Mouse (Mus musculus): ENCODE data around the gene Fbln2. TPM values are rescaled to one million over a fixed set of nuclear protein-coding genes. Genes with fewer than 3 reads are reported as not detected.

The Fbln2 gene
- total RNA-seq, 2 experiments from 2014 or later = 115 to 127 TPM

DNA sequence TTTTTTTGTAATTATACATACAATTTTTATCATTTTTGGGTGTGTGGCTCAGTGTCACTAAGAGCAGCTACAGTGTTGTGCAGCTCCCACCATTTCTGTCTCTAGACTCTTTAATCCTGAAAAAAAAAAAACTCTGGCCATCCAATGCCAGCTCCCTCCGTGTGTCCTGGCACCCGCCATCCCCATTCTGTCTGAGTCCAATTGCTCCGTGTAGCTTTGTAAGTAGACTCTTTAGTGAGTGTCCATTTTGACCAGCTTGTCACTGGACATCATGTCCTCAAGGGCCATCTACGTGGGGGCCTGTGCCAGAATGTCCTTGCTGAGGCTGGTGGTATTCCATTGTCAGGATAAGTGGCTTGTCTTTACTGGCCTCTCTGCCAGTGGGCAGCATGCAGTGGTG lies 13.1 kb downstream of the Fbln2 start:
- DNase-seq (ENCODE audit: low spot score in 2 of 2) = no peak

GRCm38 (mm10) chr6:91226058-91226457 lies 13.8 kb downstream of the Fbln2 start:
- no peak for DNase-seq (ENCODE audit: low spot score in 2 of 2)

DNA sequence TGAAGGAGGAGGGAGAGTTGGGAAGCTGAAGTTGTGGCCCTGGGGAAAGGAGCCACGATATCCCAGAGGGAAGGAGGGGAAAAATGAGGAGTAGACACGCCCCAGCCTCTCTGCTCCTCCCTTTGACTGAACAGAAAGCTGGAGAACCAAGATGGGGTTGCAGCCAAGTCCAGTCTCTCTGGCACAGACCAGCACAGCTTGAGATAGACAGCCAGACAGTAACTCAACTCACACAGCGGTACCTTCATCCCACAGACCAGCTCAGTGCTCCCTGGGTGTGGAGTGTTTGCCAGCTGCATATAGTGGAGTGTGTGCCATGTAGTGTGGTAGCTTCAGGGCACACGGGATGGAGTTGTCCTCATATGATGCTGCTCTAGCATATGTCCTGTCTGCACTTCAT lies 16.7 kb downstream of the Fbln2 start:
- no peak for DNase-seq (ENCODE audit: low spot score in 2 of 2)

DNA sequence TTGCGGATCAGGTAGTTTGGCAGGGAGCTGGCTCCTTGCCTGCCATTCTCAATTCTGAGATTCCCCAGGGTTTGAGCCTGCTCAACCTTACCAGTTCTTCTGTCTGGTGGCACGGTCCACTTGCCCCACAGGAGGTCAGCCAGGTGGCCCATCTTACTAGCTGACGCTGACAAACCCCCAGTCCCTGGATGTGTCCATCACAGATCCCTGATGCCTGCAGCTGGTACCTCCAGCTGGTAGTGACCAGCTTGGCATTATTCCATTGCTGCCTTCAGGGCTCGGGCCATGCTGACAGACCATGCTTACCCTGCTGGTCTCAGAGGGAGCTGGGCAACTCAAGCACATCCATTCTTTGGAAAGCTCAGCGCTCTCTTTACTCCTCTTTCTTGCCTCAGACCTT lies 18.7 kb downstream of the Fbln2 start:
- no peak for DNase-seq (ENCODE audit: low spot score in 2 of 2)

- DNase-seq (ENCODE audit: low spot score in 2 of 2) = no peak
Observed at GRCm38 (mm10) chr6:91231523-91231922, 19.3 kb downstream of the Fbln2 start.

DNA sequence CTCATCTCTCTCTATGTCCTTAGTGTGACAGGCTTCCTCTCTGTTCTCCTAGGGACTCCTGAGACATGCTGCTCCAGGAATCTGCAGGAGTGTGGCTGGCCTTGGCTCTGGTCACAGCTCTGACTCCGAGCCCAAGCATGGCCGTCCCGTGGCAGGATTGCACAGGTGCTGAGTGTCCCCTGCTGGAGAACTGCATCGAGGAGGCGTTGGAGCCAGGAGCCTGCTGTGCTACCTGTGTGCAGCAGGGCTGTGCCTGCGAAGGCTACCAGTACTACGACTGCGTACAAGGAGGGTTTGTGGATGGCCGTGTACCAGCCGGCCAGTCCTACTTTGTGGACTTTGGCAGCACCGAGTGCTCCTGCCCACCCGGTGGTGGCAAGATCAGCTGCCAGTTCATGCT lies 20.8 kb downstream of the Fbln2 start:
- DNase-seq (ENCODE audit: low spot score in 2 of 2) = no peak

DNA sequence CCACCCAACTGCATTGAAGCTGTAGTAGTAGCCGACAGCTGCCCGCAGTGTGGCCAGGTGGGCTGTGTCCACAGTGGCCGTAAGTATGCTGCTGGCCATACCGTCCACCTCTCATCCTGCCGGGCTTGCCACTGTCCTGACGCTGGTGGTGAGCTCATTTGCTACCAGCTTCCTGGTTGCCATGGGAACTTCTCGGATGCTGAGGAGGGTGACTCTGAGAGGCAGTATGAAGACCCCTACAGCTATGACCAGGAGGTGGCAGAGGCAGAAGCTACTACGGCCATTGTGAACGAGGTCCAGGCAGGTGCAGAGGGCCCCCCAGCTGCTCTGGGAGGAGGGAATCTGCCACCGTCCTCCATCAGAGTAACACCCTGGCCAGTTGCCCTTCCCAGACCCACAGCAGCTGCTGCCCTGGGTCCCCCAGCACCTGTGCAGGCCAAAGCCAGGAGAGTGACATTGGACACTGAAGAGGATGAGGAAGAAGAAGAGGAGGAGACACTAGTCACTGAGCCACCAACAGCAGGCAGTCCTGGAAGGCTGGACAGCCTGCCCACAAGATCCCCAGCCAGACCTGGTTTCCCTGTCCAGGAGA lies 21.3 kb downstream of the Fbln2 start:
- no peak for DNase-seq (ENCODE audit: low spot score in 2 of 2)

DNA sequence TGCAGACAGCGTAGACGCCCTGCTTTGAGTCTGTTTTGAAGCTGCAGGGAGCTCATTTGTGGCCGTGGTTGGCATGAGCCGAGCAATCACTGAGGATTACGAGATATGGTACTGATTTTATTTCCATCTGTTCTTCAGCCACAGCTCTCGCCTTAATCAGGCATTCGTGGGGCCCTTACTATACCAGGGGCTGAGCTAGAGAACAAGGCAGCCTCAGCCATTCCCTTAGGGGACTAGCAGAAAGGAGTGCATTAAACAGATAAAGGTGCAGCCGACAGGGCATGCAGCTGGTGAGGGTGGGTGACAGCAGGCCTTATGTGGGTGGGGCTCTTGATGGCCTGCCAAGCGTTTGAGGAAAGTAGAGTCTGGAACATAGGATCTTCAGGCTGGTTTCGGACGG lies 23.8 kb downstream of the Fbln2 start:
- no peak for DNase-seq (ENCODE audit: low spot score in 2 of 2)

GRCm38 (mm10) chr6:91236429-91236828 lies 24.2 kb downstream of the Fbln2 start:
- DNase-seq (ENCODE audit: low spot score in 2 of 2) = no peak

GRCm38 (mm10) chr6:91237273-91237672 lies 25.0 kb downstream of the Fbln2 start:
- no peak for DNase-seq (ENCODE audit: low spot score in 2 of 2)

DNA sequence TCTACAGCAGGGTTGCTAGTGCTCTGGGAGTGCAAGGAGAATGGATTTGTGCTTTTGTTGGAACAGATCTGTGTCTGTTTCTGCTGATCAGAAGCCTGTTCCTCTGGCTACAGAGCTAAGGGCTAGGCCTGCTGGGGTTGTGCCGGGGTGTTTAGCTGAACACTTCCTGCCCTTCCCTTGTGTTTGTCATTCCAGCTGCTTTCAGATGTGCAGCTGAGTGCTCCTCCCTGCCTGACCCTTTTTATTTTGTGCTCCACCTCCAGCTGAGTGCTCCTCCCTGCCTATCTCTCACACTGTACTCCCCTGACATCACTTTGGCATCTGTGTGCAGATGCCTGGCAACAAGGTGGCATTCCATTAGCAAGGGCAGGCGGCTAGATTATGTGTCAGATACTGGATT lies 28.3 kb downstream of the Fbln2 start:
- no peak for DNase-seq (ENCODE audit: low spot score in 2 of 2)

DNA sequence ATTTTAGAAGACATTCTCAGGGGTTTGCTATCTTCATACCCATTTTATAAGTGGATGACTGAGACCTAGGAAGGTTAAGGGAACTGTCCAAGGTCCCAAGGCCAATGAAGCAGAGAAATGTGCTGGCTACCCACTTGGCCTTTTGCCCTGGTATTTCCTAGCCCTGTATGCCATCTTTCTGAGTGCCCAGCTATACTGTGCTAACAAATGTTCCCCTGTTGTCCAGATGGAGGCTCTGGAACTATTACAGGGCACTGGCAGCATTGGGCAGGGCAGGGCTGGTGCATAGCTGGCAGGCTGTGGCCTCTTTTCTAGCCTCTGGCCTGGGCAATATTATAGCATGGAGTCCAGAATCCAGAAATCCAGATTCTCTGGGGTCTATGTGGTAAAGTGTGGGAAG lies 28.7 kb downstream of the Fbln2 start:
- no peak for DNase-seq (ENCODE audit: low spot score in 2 of 2)

DNA sequence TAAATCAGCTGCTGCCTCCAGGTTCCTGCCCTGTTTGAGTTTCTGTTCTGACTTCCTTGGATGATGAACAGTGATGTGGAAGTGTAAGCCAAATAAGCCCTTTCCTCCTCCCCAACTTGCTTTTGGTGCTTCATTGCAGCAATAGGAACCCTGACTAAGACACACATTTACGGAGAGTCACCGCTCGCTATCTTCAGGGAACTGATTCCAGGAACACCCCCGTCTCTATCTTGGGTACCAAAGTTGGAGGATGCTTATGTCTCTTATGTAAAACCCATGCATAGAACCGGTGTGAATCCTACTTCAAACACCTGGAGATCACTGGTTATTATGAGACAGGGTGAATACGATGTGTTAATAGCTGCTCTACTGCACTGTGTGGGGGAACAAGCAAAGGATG lies 31.1 kb downstream of the Fbln2 start:
- DNase-seq (ENCODE audit: low spot score in 2 of 2) = no peak

DNA sequence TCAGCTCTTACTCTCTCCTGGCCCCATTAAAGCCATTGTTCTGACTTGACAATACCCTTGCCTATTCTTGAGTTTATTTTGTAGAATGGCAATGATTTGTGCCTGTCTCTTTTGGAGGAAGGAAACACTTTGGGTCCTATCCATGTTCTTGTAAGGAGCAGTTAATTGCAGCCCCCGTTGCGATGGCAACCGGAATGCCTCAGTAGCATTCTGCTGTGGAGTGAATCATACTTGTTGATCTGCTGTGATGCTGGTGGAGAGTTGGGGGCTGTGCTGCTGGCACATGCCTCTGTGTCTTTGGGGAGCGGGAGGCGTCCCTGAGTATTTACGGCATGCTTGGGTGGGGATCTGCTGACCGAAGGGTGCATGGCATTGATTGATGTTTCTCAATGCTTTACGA lies 32.1 kb downstream of the Fbln2 start:
- DNase-seq (ENCODE audit: low spot score in 2 of 2) = no peak

DNA sequence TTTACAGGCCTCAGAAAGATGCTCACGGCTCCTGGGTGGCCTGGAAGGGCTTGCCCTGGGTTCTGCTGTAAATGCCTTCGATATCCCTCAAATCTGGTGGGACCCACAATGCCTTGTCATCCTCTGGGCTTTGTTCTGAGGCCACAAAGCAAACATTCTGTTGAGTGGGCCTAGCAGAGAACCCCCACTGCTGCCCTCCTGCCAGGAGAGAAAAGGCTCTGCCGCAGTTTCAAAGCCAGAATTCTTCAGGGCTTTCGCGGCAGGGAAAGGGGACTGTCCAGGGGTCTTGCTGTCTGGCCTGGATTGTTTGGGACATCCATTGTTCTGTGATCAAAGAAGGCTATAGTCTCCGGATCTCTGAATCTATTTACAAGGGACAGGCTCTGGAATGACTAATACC lies 33.1 kb downstream of the Fbln2 start:
- DNase-seq (ENCODE audit: low spot score in 2 of 2) = no peak

- DNase-seq (ENCODE audit: low spot score in 2 of 2) = no peak
Observed at GRCm38 (mm10) chr6:91247343-91247742, 35.1 kb downstream of the Fbln2 start.

DNA sequence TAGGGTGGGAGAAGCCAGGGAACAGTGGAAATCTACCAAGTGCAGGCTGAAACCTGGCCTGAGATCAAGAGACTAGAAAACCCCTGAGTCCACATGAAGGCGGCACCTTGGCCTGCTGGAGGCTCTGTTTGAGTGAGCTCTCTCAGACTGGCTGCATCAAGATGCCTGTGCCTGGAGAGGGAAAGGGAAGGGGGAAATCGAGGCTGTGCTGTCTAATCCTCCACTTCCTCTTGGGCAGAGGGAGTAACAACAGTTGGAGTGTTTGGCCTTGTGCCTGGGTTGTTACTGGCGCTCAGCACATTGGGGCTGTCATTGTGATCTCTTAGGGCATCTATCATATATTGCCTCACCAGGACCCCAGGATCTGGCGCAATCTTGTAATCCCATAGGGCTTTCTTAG lies 36.4 kb downstream of the Fbln2 start:
- no peak for DNase-seq (ENCODE audit: low spot score in 2 of 2)

GRCm38 (mm10) chr6:91249797-91250196 lies 37.5 kb downstream of the Fbln2 start:
- DNase-seq (ENCODE audit: low spot score in 2 of 2) = no peak

- DNase-seq (ENCODE audit: low spot score in 2 of 2) = no peak
Observed at GRCm38 (mm10) chr6:91259440-91260120, 47.3 kb downstream of the Fbln2 start.

DNA sequence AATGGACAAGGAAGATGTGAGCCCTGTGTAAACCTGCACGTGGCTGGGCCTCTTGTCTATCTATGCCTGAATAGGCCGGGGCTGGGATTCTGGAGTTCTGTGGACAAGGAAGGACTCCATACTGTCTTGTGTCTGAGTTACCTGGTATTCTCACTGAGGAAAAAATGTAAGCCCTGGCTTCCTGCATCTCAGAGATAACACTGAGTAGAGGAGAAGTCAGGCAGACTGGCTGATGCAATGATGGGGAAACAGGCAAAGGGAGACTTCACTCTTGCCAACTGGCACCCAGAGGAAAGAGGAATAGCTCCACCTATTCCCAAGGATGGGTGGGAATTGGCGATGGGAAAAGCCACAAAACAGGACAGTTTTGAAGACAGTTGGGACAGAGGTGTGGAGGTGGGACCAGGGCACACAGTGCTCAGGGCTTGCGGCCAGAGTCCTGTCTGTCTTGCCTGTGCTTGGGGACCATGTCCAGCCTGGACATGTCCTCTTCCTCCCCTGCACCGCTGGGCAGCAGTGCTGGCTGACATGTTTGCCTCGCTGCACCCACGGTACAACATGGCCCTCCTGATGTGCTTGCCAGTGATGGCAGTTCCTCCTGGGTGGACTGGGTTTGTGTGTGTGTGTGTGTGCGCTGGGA lies 48.2 kb downstream of the Fbln2 start:
- no peak for DNase-seq (ENCODE audit: low spot score in 2 of 2)

DNA sequence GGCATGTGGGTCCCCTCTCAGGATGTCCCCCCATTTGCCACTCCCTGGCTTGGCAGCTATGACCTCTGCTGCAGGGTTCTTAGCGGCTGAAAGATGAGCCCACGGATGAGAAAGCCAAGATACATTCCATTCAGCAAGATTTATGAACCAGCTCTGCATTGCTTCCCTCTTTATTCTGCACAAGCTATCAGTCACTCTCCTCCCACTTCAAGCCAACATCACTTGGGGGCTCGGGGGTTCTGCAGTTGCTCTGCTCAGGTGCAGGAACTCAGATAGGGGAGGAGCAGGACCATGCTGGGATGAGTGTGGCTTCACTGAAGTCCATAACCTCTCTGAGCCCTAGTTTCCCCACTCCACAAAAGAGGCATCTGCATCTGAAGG lies 48.7 kb downstream of the Fbln2 start:
- no peak for DNase-seq (ENCODE audit: low spot score in 2 of 2)

DNA sequence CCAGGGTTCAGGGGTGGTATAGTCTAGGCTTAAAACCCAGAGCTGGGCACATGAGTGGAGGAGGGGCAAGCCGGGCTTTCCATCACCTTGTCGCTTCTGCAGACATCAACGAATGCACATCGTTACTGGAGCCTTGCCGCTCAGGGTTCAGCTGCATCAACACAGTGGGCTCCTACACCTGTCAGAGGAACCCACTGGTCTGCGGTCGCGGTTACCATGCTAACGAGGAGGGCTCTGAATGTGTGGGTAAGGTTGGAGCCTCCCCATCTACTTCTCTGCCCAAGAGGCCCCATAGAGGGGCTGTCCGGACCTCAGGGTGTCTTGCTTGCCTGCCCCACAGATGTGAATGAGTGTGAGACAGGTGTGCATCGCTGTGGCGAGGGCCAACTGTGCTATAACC lies 53.4 kb downstream of the Fbln2 start:
- no peak for DNase-seq (ENCODE audit: low spot score in 2 of 2)

DNA sequence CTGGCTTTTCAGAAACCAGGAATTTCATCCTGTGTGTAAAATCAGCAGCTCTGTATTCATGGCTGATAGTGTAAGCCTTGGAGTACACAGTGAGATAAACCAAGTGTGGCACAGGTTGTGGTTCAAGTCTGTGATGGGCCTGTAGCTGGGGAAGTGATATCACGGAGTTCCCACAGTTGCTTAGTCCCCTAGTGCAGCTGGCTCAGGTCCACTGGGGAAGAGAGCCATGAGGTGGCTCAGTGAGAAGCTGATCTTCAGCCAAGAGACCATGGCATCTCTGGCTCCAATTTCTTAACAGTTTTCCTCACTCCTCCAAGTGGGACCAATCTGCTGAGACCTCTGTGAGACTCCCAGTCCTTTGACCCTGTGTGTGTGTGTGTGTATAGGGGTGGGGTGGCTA lies 54.4 kb downstream of the Fbln2 start:
- no peak for DNase-seq (ENCODE audit: low spot score in 2 of 2)
